Mouse (Mus musculus): ENCODE measurements around the gene Scn8a. TPM values are rescaled to one million over a fixed set of nuclear protein-coding genes. Genes with fewer than 3 reads are reported as not detected.

Gene Scn8a
- polyA plus RNA-seq, 1 experiment, result not detected

DNA sequence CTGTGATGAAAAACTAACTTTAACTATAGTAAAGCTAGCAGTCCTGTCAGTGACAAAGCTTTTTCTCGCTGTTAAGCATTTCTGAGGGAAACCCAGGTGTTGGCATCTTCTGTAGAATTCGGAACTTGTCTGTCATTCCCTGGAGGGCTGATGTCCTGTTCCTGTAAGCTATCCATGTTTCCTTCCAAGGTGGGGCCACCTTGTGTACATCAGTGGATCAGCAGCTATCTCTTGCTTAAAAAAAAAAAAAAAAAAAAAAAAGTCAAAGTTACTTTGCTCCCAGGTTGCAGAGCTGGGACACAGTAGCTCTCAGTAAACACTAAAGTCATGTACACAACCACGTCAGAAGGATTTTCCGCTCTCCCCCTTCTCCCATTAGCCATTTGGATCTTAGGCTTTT is 91.9 kb downstream of the Scn8a start:
- H3K4me2 ChIP-seq (ENCODE audit: low read depth), result no peak overlapping the region
- peaks cover 47% of the 10 kb centered on the region for H3K27me3 ChIP-seq (ENCODE audit: control insufficient read depth, insufficient read depth, insufficient read length)
- TF ChIP-seq REST (IDR thresholded peaks at IDR 0.05; ENCODE audit: insufficient read depth, insufficient read length) (no peak), USF1 (IDR thresholded peaks at IDR 0.05; ENCODE audit: low read depth) (no peak), E2F4 (IDR thresholded peaks at IDR 0.05; ENCODE audit: insufficient read depth) (no peak), TCF12 (IDR thresholded peaks at IDR 0.05; ENCODE audit: insufficient read depth, poor library complexity, severe bottlenecking) (no peak)
- H3K36me3 ChIP-seq (ENCODE audit: control insufficient read depth, insufficient read depth), result no peaks in the 10 kb centered on the region
- H3K79me2 ChIP-seq (ENCODE audit: control insufficient read depth, insufficient read depth), result no peaks in the 10 kb centered on the region
- H3K4me3 ChIP-seq, result no peak overlapping the region
- H3ac ChIP-seq (ENCODE audit: control insufficient read depth, insufficient read length), result no peak overlapping the region

- TF ChIP-seq USF1 (IDR thresholded peaks at IDR 0.05; ENCODE audit: low read depth) (no peak), CEBPB (IDR thresholded peaks at IDR 0.05; ENCODE audit: insufficient read depth, poor library complexity, severe bottlenecking) (no peak), TCF3 (IDR thresholded peaks at IDR 0.05; ENCODE audit: insufficient read length, low read depth) (no peak), MAX (IDR thresholded peaks at IDR 0.05; ENCODE audit: low read depth) (no peak), POLR2A (IDR thresholded peaks at IDR 0.05; ENCODE audit: insufficient read length, low read depth) (no peak), TCF12 (IDR thresholded peaks at IDR 0.05; ENCODE audit: insufficient read depth, poor library complexity, severe bottlenecking) (no peak), SRF (IDR thresholded peaks at IDR 0.05; ENCODE audit: control insufficient read depth, insufficient read length, low read depth) (no peak), E2F4 (IDR thresholded peaks at IDR 0.05; ENCODE audit: insufficient read depth) (no peak), POLR2AphosphoS2 (IDR thresholded peaks at IDR 0.05; ENCODE audit: insufficient read length, low read depth) (no peak), MYOG (IDR thresholded peaks at IDR 0.05; ENCODE audit: control insufficient read depth in 1 of 3, insufficient read depth in 1 of 3, insufficient read length in 2 of 3, low read depth in 2 of 3) (no peak), REST (IDR thresholded peaks at IDR 0.05; ENCODE audit: insufficient read depth, insufficient read length) (no peak)
- no peak overlapping the region for H3K4me2 ChIP-seq (ENCODE audit: low read depth)
- no peak overlapping the region for H3K4me3 ChIP-seq
- H3ac ChIP-seq (ENCODE audit: control insufficient read depth, insufficient read length), result no peak overlapping the region
- no peaks in the 10 kb centered on the region for H3K79me2 ChIP-seq (ENCODE audit: control insufficient read depth, insufficient read depth)
- peaks cover 56% of the 10 kb centered on the region for H3K27me3 ChIP-seq (ENCODE audit: control insufficient read depth, insufficient read depth, insufficient read length)
- no peaks in the 10 kb centered on the region for H3K36me3 ChIP-seq (ENCODE audit: control insufficient read depth, insufficient read depth)
Measured at GRCm38 (mm10) chr15:100971443-100971842, 101.8 kb downstream of the Scn8a start.

GRCm38 (mm10) chr15:100972795-100973194 is 103.1 kb downstream of the Scn8a start:
- H3ac ChIP-seq (ENCODE audit: control insufficient read depth, insufficient read length), result no peak overlapping the region
- TF ChIP-seq POLR2A (IDR thresholded peaks at IDR 0.05; ENCODE audit: insufficient read length, low read depth), result no peak
- no peak for TF ChIP-seq USF1 (IDR thresholded peaks at IDR 0.05; ENCODE audit: low read depth)
- TF ChIP-seq REST (IDR thresholded peaks at IDR 0.05; ENCODE audit: insufficient read depth, insufficient read length), result no peak
- no peak for TF ChIP-seq MAX (IDR thresholded peaks at IDR 0.05; ENCODE audit: low read depth)
- no peak for TF ChIP-seq SRF (IDR thresholded peaks at IDR 0.05; ENCODE audit: control insufficient read depth, insufficient read length, low read depth)
- no peak for TF ChIP-seq MYOD1 (IDR thresholded peaks at IDR 0.05; ENCODE audit: control insufficient read depth in 1 of 3, insufficient read length in 2 of 3, low read depth in 2 of 3)
- TF ChIP-seq TCF12 (IDR thresholded peaks at IDR 0.05; ENCODE audit: insufficient read depth, poor library complexity, severe bottlenecking), result no peak
- no peak for TF ChIP-seq CEBPB (IDR thresholded peaks at IDR 0.05; ENCODE audit: insufficient read depth, poor library complexity, severe bottlenecking)
- TF ChIP-seq POLR2AphosphoS2 (IDR thresholded peaks at IDR 0.05; ENCODE audit: insufficient read length, low read depth), result no peak
- TF ChIP-seq TCF3 (IDR thresholded peaks at IDR 0.05; ENCODE audit: insufficient read length, low read depth), result no peak
- TF ChIP-seq E2F4 (IDR thresholded peaks at IDR 0.05; ENCODE audit: insufficient read depth), result no peak
- H3K4me2 ChIP-seq (ENCODE audit: low read depth), result no peak overlapping the region

DNA sequence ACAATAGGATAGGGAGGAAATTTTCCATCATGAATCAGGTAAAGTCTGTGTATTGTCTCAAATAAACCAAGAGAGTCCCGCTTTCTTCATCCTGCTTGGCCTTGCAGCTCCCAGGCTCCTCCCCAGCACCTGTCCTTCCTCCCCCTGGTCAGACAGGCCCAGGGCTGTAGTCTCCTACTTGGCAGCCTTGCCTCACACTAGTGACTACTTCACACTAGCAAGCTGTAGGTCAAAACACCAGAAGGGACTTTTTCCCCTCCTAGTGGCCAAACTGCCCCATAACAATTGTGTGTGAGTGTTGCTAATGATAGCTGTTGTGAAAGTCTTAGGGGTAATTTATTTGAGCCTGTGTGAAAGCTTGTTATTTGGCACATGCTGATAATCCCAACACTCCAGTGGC is 105.0 kb downstream of the Scn8a start:
- no peak for TF ChIP-seq POLR2AphosphoS2 (IDR thresholded peaks at IDR 0.05; ENCODE audit: insufficient read length, low read depth)
- no peak for TF ChIP-seq MYOG (IDR thresholded peaks at IDR 0.05; ENCODE audit: control insufficient read depth in 1 of 3, insufficient read depth in 1 of 3, insufficient read length in 2 of 3, low read depth in 2 of 3)
- TF ChIP-seq MYOD1 (IDR thresholded peaks at IDR 0.05; ENCODE audit: control insufficient read depth in 1 of 3, insufficient read length in 2 of 3, low read depth in 2 of 3), result no peak
- no peak for TF ChIP-seq TCF12 (IDR thresholded peaks at IDR 0.05; ENCODE audit: insufficient read depth, poor library complexity, severe bottlenecking)
- TF ChIP-seq MAX (IDR thresholded peaks at IDR 0.05; ENCODE audit: low read depth), result no peak
- no peak for TF ChIP-seq CEBPB (IDR thresholded peaks at IDR 0.05; ENCODE audit: insufficient read depth, poor library complexity, severe bottlenecking)
- no peak for TF ChIP-seq SRF (IDR thresholded peaks at IDR 0.05; ENCODE audit: control insufficient read depth, insufficient read length, low read depth)
- no peak for TF ChIP-seq TCF3 (IDR thresholded peaks at IDR 0.05; ENCODE audit: insufficient read length, low read depth)
- no peak for TF ChIP-seq POLR2A (IDR thresholded peaks at IDR 0.05; ENCODE audit: insufficient read length, low read depth)
- Histone ChIP-seq H3K27me3 (ENCODE audit: control insufficient read depth, insufficient read depth, insufficient read length) (peaks cover 39% of the 10 kb centered on the region), H3K4me3 (no peak overlapping the region), H3K79me2 (ENCODE audit: control insufficient read depth, insufficient read depth) (no peaks in the 10 kb centered on the region), H3K36me3 (ENCODE audit: control insufficient read depth, insufficient read depth) (no peaks in the 10 kb centered on the region), H3K4me2 (ENCODE audit: low read depth) (no peak overlapping the region), H3ac (ENCODE audit: control insufficient read depth, insufficient read length) (no peak overlapping the region)

More at GRCm38 (mm10) chr15:100972795-100973194, 103.1 kb downstream of the Scn8a start:
- Histone ChIP-seq H3K27me3 (ENCODE audit: control insufficient read depth, insufficient read depth, insufficient read length) (peaks cover 52% of the 10 kb centered on the region), H3K36me3 (ENCODE audit: control insufficient read depth, insufficient read depth) (no peaks in the 10 kb centered on the region), H3K79me2 (ENCODE audit: control insufficient read depth, insufficient read depth) (no peaks in the 10 kb centered on the region), H3K4me3 (no peak overlapping the region)

GRCm38 (mm10) chr15:100983427-100984153 is 113.9 kb downstream of the Scn8a start:
- peak overlapping the region; percentile 20 for H3K4me2 ChIP-seq (ENCODE audit: low read depth)
- no peaks in the 10 kb centered on the region for H3K36me3 ChIP-seq (ENCODE audit: control insufficient read depth, insufficient read depth)
- TF ChIP-seq MYOG (IDR thresholded peaks at IDR 0.05; ENCODE audit: control insufficient read depth in 1 of 3, insufficient read depth in 1 of 3, insufficient read length in 2 of 3, low read depth in 2 of 3) (peak in 1 of 3 experiments; percentile 29), POLR2AphosphoS2 (IDR thresholded peaks at IDR 0.05; ENCODE audit: insufficient read length, low read depth) (no peak), REST (IDR thresholded peaks at IDR 0.05; ENCODE audit: insufficient read depth, insufficient read length) (no peak)
- no peak overlapping the region for H3K4me3 ChIP-seq
- H3ac ChIP-seq (ENCODE audit: control insufficient read depth, insufficient read length), result no peak overlapping the region
- H3K79me2 ChIP-seq (ENCODE audit: control insufficient read depth, insufficient read depth), result no peaks in the 10 kb centered on the region
- H3K27me3 ChIP-seq (ENCODE audit: control insufficient read depth, insufficient read depth, insufficient read length), result peaks cover 43% of the 10 kb centered on the region
